Mouse (Mus musculus) E14TG2a.4 (cell line): ENCODE data around the gene Rps15a.

Experiments
- CTCF ChIP-seq: conservative IDR thresholded peaks from 2 replicates; pipeline ENCODE4 v1.5.1; 2014; ENCODE audit warnings: low read length
- POU5F1 ChIP-seq: IDR thresholded peaks from 2 replicates; pipeline ENCODE4 v1.6.1; 2014; ENCODE audit warnings: low read length, borderline replicate concordance

DNA sequence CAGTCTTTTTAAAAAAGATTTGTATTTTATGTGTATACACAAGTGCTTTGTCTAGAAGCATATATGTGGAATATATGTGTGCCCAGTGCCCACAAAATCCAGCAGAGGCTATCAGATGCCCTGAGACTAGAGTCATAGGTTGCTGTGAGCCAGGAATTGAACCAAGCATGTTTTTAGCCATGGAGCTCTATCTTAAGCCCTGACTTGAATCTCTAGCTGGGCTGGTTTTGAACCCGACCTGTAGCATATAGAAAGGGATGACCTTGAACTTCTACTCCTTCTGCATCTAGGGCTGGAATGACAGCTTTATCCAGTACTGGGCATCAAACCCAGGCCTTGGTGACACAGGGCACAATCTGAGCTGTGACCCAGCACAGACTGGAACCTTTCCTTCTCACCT, 4.7 kb upstream of the Rps15a start:
- TF ChIP-seq CTCF: no peak
- no peak for TF ChIP-seq POU5F1
